Mouse (Mus musculus) frontal cortex, postnatal 25 days (tissue): ENCODE measurements around the gene Slc29a4.

Experiments
- DNase-seq, 2 experiments: peaks; one replicate each; pipeline ENCODE4 v3.0.0; 2022; ENCODE audit warnings: low spot score in 2 of 2

Gene Slc29a4

DNA sequence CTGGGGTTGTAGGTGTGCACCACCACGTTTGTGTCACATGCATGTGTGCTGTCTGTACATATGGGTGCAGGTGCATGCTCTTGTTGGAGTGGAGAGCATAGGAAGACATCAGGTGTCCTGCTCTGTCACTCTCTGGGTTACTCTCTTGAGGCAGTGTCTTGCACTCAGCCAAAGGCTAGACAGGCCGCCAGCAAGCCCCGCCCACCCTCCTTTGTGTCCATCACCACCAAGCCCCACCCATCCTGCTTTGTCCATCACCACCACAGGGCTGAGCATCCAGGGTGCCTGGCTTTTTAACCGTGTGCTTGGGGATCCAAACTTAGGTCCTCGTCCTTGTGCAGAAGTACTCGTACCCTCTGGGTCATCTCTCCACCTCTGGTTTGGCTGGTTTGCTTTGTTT is 3.9 kb downstream of the Slc29a4 start:
- DNase-seq, result no peak

DNA sequence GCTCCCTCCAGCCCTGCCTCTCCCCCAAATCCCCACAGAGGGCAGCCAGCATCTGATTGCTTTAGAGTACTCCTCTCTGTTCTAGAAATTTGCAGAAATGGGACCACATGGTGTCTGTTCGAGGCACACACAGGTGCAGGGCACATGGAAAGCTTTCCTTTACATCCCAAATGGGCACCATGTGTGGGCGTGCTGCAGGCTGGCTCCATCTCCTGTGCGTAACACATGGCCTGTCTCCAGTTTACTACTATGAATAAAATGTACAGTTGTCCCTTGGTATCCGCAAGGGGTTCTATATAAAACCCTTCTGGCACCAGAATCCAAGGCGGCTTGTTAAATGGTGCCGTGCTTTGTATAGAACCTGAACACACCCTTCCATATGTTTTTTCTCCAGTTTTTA is 4.6 kb downstream of the Slc29a4 start:
- DNase-seq, result peak in 1 of 2 experiments; percentile 36

- DNase-seq, result no peak
Observed at GRCm38 (mm10) chr5:142697742-142698141, 5.4 kb downstream of the Slc29a4 start.

- no peak for DNase-seq
Observed at GRCm38 (mm10) chr5:142700842-142701589, 8.7 kb downstream of the Slc29a4 start.

DNA sequence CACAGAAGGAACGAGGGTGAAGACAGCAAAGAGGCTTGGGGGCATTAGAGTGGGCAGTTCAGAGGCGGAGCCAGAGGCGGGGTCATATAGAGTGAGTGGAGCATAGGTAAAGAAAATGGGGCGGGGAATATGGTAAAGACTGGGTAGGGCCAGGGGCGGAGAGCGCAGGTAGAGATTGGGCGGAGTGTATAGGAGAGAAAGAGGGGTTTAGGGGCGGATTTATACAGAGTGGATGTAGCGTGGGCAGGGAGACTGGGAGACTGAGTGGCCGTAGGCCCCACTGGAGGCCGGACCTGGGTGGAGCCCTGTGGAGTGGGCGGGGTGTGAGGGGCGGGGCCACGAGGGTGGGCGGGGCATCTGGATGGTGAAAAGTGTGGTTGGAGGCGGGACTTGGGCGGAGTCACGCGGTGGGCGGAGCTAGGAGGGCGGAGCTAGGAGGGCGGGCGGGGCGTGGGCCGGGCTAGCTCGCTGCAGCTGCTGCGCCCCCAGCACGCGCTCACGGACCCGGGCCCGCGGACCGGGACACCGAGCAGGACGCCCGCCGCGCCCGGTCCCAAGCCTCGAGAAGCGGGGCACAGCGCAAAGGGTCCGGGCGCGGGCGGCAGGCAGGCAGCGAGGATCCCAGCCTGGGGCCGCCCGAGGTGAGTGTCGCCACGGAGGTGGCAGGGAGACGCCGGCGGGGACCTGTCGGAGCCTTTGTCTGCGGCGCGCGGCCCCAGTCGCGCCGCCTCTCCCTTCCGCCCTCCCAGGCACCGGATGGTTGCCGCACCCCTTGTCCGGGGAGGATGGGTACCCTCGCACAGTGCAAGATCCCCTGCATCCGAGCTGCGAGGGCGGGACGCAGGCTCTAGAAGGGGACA is 9.6 kb downstream of the Slc29a4 start:
- DNase-seq, result no peak

DNA sequence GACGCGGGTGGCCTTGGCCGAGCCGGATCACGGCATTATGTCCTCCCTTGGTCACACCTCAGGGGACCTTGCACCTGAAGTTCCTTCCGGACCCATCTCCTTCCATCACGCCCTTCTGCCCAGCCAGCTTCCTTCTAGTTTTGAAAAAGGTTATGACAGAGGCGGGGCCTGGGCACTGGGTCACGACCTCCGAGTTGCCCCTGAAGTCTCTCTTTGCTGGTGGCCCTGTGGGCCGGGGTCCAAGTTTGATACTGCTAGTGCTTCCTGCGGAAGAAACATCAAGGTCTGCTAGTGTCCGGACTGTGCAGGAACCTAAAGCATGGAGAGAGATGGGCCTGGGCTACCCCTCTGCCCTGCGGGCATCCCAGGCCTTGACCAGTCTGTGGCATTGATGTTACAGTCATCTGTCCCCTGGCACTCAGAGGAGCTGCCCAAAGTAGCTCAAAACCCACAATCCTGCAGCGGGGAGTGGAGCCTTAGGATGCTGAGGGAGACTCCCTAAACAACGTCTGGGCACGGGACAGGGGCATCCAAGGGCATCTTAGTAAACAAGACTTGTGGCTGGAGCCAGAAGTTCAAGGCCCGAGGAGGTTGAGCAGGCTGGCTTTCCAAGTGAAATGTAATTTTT is 10.3 kb downstream of the Slc29a4 start:
- no peak for DNase-seq

GRCm38 (mm10) chr5:142703569-142703968 is 11.3 kb downstream of the Slc29a4 start:
- DNase-seq, result peak in 1 of 2 experiments; percentile 40

DNA sequence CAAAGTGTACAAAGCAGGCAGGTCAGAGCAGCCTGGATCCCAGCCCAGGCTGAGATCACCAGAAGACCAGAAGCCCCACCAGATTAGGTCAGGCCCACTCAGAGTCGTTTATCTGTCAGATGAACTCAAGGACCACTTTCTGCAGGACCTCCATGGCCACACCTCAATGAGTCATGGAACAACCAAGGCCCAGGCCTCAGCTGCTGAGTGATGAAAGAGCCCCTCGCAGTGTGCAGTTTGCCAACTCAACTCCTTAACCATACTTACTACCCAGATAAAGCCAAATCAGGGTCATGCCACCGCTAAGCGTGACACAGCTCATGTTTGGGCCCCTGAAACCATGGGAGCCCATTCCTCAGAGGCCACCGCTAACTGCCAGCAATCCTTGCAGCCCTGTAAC is 15.4 kb downstream of the Slc29a4 start:
- no peak for DNase-seq

DNA sequence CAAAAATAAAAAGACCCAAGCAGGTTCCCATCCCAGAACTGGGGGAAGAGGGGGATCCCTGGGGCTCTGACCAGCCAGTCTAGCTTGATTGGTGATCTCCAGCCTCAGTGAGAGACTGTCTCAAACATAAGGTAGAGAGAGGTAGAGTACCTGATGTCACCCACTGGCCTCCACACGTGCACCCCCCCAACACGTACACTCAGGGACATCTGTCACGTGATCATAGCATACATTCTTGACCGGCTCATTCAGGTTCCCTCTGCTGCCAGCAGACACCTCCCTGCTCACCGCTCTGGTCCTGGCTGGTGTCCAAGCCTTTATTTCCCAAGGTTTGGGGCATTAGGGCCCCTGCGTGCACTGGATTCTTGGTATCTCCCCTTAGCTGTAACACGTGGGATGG is 17.1 kb downstream of the Slc29a4 start:
- no peak for DNase-seq

GRCm38 (mm10) chr5:142712373-142712772 is 20.1 kb downstream of the Slc29a4 start:
- DNase-seq, result no peak

DNA sequence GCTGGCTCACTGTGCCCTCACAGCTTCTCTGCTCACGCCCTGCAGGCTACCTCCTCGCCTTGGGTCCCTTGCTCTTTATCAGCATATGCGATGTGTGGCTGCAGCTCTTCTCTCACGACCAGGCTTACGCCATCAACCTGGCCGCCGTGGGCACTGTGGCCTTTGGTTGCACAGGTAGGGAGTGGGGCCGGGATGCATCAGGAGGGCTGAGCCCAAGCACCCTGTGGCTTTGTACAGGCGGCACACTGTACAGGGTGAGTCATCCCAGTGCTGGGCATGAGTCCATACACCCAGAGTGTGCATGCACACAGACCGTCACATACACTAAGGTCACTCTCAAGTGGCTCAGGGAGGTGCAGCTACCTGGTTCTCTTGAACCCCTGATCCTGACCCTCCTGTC is 21.7 kb downstream of the Slc29a4 start:
- DNase-seq, result no peak

DNA sequence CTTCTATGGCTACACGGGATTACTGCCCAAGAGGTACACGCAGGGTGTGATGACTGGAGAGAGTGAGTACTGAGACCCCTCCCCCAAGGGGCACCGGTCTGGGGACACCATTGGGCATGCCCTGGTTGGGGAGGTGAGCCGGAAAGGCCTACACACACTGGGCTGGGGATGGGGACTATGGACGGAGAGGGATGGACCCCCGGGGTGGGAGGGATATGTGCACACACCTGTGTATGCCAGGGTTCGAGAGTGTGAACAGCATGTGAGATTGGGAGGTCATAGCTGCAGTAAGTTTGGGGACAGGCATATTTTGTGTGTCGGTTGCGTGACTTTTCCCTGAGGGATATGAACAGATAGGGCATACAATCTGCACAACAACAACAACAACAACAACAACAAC is 22.7 kb downstream of the Slc29a4 start:
- DNase-seq, result no peak

GRCm38 (mm10) chr5:142716056-142716455 is 23.7 kb downstream of the Slc29a4 start:
- DNase-seq, result no peak

- peak; percentile 81 to 88 for DNase-seq
Observed at GRCm38 (mm10) chr5:142718037-142718436, 25.7 kb downstream of the Slc29a4 start.

GRCm38 (mm10) chr5:142718486-142718885 is 26.2 kb downstream of the Slc29a4 start:
- DNase-seq, result no peak

DNA sequence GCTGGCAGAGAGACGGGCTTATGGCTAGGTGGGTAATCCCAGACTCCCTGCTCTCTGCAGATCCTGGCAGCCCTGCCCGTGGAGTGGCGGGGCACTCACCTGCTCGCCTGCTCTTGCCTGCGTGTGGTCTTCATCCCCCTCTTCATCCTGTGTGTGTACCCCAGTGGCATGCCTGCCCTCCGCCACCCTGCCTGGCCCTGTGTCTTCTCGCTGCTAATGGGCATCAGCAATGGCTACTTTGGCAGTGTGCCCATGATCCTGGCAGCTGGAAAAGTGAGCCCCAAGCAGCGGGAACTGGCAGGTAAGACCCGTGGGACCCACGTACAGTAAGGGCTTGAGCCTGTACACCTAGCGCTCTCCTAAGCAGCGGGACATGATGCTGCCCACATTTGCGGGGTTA is 27.6 kb downstream of the Slc29a4 start:
- no peak for DNase-seq

GRCm38 (mm10) chr5:142723520-142724133 is 31.3 kb downstream of the Slc29a4 start:
- peak; percentile 49 to 51 for DNase-seq

- DNase-seq, result no peak
Observed at GRCm38 (mm10) chr5:142724265-142724664, 32.0 kb downstream of the Slc29a4 start.

DNA sequence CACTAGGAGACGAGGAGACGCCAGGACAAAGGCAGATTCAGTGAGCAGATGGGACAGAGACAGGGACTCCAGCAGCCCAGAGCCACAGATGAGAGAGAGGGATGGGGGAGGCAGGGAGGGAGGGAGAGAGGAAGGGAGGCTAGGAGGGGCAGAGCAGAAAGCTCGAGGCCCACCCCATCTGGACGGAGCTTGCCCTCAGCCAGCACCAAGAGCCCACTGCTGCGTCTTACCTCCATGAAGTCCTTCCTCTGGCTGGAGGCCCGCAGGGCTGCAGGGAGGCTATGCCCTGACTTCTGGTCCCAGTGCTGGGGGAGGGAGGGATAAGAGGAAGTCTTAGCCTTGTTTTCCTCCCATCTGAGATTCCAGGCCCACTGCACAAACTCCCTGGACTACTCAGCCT is 34.4 kb downstream of the Slc29a4 start:
- DNase-seq, result no peak

DNA sequence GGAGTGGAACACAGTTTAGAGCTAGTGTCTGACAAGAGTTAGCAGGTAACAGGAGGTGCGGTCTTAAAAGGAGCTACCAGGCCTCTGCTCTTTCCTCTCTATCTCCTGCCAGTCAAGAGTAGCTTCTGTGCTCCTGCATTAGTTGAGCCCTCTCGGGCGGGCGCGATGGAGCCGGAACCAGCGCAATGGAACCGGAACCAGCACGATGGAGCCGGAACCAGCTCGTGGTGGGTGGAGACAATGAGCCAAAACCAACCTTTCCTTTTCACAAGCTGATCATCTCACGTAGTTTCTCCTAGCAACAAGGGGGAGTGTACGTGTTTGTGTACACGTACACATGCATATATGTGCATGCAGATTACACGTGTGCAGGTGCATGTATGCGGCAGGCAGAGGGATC is 36.0 kb downstream of the Slc29a4 start:
- DNase-seq, result no peak

GRCm38 (mm10) chr5:142730295-142730694 is 38.0 kb downstream of the Slc29a4 start:
- no peak for DNase-seq

DNA sequence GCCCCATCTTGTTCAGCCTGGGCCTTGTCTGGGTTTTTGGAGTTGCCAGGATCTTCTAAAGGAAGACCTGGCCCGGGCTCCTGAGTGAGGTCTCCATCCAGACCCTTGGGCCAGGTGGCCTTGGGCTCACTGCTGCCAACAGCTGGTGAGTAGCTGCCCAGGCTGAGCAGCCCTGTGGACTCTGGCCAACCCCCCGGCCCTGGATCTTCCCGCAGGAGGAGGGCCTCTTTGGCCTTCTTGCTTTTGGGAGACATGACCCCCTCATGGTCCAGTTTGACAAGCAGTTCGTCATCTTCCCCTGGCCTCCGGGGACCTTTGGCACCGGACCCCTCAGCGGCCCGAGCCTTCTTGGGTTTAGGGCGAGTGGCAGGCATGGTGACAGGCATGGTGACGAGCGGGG is 39.6 kb downstream of the Slc29a4 start:
- no peak for DNase-seq
